Mouse (Mus musculus): ENCODE measurements around the gene Zbtb34.

The Zbtb34 gene

GRCm38 (mm10) chr2:33446796-33447195 lies 15.7 kb upstream of the Zbtb34 start:
- no peak for DNase-seq (ENCODE audit: low read depth, low spot score)

DNA sequence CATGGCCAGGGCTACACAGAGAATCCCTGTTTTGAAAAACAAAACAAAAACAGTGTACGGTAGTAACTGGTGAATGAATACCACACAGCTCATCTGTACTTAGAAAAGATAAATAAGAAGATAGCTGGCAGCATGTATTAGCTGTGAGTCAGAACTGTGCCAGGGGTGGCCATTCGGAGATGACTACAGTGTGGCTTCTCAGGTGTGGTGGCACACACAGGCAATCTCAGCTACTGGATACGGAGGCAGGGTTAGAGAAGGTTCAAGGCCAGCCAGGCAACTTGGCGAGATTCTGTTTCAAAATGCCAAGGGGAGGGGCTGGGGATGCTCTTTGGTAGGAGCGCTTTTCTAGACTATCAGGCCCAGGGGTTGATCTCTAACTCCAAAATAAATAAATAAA lies 14.6 kb upstream of the Zbtb34 start:
- no peak for DNase-seq (ENCODE audit: low read depth, low spot score)

DNA sequence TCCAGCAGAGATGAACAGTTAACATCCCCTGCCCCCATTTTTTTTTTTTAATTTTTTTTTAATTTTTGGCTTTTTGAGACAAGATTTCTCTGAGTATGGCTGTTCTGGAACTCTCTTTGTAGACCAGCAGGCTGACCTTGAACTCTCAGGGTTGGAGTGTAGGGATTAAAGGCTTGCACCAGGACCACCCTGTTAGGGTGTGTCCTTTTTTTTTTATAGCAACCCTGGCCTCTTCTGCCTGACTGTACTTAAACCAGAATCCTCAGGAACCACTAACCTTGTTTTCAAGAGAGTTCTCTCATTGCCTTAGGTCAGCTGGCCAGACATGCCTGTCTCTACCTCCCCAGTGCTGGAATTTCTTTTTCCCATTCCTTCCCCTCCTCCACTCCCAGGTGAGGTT lies 13.7 kb upstream of the Zbtb34 start:
- no peak for DNase-seq (ENCODE audit: low read depth, low spot score)

GRCm38 (mm10) chr2:33444358-33444757 lies 13.2 kb upstream of the Zbtb34 start:
- DNase-seq (ENCODE audit: low read depth, low spot score) = peak; percentile 86

DNA sequence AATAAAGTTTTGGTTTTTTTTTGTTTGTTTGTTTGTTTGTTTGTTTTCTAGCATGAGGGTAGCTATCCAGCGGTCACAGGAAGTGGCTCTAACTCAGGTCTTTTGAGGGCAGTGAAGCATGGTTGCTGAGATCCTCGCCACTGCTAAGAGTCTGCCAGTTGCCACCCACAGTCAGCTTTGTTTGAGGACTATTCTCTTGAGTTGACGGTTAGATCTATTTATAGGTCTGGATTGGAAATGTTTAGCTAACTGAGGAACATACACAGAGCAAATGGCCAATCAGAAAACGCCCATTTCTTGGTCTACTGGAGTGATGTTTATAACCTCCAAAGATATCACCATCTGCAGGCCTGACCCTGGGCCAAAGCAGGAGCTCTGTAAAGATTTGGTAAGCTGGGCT lies 11.6 kb upstream of the Zbtb34 start:
- DNase-seq (ENCODE audit: low read depth, low spot score) = no peak

GRCm38 (mm10) chr2:33440893-33441292 lies 9.8 kb upstream of the Zbtb34 start:
- peak; percentile 90 for DNase-seq (ENCODE audit: low read depth, low spot score)

DNA sequence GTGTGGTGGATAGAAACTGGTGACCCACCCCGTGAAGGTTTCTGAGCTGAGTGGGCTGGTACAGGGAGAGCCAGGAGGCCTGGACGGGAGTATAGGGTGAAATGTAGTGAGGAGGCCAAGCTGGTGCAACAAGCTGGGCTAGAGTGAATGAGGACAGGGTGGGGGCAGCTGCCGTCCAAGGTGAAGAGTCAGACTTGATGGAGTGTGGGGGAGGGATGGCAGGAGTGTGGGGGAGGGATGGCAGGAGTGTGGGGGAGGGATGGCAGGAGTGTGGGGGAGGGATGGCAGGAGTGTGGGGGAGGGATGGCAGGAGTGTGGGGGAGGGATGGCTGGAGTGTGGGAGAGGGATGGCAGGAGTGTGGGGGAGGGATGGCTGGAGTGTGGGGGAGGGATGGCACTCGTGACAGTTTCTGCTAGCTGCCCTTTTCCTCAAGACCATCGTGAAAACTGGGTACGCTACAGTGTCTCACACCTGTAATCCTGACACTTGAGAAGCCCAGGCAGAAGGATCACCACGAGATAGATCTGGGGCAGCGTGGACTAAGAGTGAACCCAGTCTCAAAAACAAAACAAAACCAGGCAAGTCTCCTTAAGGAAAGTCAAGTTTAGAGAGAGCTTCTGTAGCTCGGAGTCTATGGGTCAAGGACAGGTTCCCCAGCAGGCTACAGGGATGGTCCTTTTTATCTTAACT lies 9.0 kb upstream of the Zbtb34 start:
- no peak for DNase-seq (ENCODE audit: low read depth, low spot score)

DNA sequence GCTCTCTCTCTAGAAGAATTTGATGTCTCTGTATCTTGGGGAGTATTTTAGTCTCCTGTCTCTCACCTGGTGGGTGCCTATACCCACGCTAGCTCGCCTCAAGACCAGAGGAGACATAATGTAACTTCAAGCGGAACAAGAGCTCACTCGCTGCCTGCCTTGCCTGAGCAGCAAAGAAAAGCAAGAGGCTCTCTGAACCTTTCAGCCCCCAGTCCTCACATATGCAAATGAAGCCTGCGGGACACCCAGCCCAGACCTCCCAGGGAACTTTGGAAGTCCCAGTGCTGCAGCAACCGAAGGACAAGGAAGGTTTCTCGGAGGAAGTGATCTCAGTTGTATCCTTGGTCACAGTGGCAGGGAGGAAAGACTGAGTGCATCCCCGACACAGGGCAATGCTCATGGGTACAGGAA lies 8.4 kb upstream of the Zbtb34 start:
- DNase-seq (ENCODE audit: low read depth, low spot score) = peak; percentile 65

DNA sequence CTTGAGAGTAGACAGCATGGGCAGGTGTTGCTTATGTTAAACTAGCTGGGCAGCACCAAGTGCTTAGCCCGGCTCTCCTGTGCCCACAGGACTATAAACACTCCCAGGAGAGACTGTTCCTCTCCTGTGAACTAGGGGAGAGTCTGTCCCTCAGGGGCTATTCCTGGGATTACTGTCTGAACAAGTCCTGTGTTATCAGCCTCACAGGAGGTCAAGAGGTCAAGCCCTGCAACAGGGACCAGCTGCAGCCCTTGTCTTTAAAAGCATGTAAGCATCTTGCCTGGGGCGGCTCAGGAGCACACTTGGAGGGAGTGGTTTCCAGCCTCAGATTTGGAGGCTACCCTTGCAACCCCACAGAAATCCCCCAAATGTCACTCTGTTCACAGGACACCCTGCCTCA lies 7.3 kb upstream of the Zbtb34 start:
- DNase-seq (ENCODE audit: low read depth, low spot score) = no peak

DNA sequence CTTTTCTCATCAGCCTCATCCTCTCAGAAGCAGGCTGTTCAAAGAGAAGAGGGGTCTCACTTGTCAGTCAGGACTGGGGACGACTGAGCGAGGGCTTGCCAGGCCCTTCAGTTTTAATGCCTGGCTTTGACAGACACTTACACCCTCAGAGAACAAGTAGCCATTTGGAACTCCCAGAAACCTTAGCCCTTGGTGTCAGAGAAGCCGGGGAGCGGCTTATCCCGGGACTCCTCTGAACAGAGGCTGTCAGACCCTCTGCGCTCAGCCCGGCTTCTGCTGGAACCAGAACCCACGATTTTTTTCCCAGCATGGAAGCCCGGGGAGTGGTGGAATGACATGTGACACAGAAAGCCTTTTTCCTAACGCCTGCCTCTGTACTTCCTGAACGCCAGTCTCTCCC lies 6.1 kb upstream of the Zbtb34 start:
- no peak for DNase-seq (ENCODE audit: low read depth, low spot score)

- no peak for DNase-seq (ENCODE audit: low read depth, low spot score)
Observed at GRCm38 (mm10) chr2:33436035-33436580, 5.0 kb upstream of the Zbtb34 start.

GRCm38 (mm10) chr2:33435036-33435650 lies 4.0 kb upstream of the Zbtb34 start:
- DNase-seq (ENCODE audit: low read depth, low spot score) = no peak

DNA sequence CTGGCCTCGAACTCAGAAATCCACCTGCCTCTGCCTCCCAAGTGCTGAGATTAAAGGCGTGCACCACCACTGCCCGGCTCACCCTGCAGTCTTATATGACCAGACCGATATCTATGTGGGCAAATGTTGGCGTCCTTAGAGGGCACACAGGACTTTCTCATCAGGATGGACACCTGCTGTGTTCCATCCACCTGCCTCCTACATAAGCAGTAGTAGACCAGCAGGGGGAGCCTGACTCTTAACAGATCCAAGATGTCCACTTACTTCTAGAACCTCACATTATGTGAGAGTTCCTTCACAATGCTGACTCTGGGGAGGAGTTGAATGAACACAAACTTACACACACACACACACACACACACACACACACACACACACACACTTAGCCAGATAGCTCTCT lies 1.8 kb upstream of the Zbtb34 start:
- no peak for DNase-seq (ENCODE audit: low read depth, low spot score)

DNA sequence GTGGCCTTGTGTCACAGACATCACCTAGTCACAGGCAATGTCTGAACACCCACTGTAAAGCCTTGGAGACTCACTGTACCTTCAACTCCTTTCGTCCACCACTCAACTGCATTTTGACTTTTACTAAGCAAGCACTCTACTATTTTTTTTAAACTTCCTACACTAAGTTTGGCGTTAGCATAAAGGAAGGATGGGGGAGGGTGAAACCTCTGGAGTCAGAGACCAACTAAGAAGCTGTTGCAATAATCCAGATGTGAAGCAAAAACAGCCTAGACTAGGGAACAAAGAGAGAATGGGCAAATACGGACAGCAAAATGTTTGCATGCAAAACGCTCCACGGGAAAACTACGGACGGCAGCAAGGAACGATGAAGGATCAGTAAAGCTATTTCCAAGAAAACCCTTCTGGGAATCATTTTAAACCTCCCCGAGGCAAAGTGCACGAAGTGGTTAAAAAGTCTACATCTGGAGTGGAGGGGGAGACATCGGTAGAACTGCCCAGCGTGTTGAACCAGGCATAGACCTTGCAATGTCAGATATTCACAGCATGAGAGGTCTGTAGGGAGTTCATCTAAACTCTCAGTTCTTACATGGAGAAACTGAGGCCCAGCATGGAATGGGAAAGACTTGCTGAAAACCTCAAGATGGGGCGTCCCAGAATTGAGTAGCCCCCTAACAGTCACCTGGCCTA lies 898 bp downstream of the Zbtb34 start:
- no peak for DNase-seq (ENCODE audit: low read depth, low spot score)

DNA sequence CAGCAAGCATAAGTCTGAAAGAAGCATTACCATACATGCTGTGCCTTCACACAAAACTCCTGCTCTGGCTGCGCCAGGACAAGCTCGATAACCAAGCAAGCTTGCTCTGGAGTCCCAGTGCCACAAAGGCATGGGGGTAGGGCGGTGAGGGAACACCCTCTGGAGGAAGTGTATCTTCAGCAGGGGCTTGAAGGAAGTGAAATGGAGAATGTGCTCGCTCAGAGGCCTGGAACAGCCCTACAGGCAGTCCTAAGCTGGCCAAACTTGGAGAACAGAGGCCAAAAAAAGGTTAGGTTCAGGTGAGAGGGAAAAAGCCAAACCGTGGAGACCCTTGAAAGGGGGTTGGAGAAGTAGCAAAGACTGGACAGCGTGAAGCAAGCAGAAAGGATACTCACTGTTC lies 1.8 kb downstream of the Zbtb34 start:
- DNase-seq (ENCODE audit: low read depth, low spot score) = no peak

DNA sequence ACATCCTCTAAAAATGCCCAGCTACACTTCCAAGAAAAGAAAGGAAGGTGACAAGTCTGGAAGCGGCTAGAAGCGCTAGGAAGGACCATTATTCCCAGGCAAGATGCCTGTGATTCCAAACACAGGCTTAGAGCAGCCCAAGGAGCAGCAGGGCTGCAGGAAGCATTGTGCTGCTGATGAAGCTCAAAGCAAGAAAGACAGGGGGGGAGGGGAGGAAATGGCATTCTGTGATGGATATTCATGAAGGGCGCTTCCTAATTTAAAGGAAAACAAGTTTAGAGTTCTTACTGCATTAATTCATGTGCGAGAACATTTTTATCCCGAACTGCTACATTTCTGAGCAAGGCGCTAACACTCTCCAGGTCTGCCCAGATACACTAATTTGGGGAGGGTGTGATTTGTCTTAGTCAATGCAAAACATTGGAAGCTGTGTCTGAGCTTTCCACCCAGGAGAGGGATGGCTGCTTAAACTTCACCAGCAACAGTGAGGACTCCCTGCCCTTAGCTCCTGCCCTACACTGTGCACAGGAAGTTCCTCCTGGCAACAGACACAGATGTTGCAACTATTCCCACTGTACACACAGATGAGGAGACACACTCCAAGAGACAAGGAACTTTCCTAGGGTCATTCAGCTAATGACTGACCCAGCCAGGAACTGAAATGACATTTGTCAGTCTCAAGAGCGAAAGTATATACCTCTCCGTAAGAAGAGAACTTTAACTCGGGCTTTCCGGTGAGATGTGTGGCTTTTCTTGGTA lies 4.3 kb downstream of the Zbtb34 start:
- no peak for DNase-seq (ENCODE audit: low read depth, low spot score)

GRCm38 (mm10) chr2:33417454-33417853 lies 13.7 kb downstream of the Zbtb34 start:
- DNase-seq (ENCODE audit: low read depth, low spot score) = no peak

GRCm38 (mm10) chr2:33414019-33414418 lies 17.1 kb downstream of the Zbtb34 start:
- no peak for DNase-seq (ENCODE audit: low read depth, low spot score)

GRCm38 (mm10) chr2:33412111-33412510 lies 19.0 kb downstream of the Zbtb34 start:
- DNase-seq (ENCODE audit: low read depth, low spot score) = no peak

DNA sequence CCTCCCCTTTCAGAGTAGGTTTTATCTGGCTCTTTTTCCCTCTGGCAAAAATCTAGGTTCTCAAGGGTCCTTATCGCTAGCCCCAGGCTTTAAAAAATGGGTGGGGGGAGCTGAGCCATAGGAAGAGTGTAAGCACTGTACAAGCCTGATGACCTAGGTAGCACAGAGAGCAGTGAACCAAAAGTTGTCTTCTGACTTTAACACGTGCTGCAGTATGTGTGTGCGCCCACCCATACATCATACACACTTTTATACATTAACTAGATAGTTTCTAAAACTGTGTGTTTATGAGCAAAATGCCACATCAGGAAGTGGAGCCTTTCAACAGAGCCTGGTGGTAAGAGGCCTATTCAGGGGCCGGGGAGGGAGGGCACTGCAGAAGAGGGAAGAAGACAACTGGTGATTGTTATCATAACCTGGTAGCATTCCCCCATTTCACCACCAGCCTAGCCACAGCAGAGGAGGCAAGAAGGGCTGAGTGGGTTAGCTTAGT lies 27.6 kb downstream of the Zbtb34 start:
- no peak for DNase-seq (ENCODE audit: low read depth, low spot score)

- no peak for DNase-seq (ENCODE audit: low read depth, low spot score)
Observed at GRCm38 (mm10) chr2:33402638-33403037, 28.5 kb downstream of the Zbtb34 start.

GRCm38 (mm10) chr2:33402236-33402635 lies 28.9 kb downstream of the Zbtb34 start:
- peak; percentile 53 for DNase-seq (ENCODE audit: low read depth, low spot score)

All from telencephalon, adult 2 months (tissue).